Mouse (Mus musculus) stomach, embryonic 14.5 days (tissue): ENCODE data around the gene Acadvl. TPM values are rescaled to one million over a fixed set of nuclear protein-coding genes. Genes with fewer than 3 reads are reported as not detected.
A peak's percentile ranks its signal among the peaks of the same experiment; 100 is the strongest.

Experiments
- ATAC-seq: fragments of 200-750 bp; cut with Nextera tagmentation; 2 replicates; pipeline ENCODE4 v1.8.0; 2017; ENCODE audit warnings: low read depth, moderate TSS enrichment; ENCODE audit not compliant: insufficient number of reproducible peaks, insufficient read depth, low FRiP score
- H3K27ac ChIP-seq: fragments of 300-500 bp; sonication (generic); 2 replicates; pipeline ENCODE4 v1.5.1; 2014; ENCODE audit warnings: mild to moderate bottlenecking, low read length, moderate library complexity, mixed read lengths
- H3K27me3 ChIP-seq: fragments of 300-500 bp; sonication (generic); 2 replicates; pipeline ENCODE4 v1.6.1; 2014; ENCODE audit warnings: low read length, control low read depth, mixed read lengths; ENCODE audit not compliant: control insufficient read depth, insufficient read depth
- H3K36me3 ChIP-seq: fragments of 300-500 bp; sonication (generic); 2 replicates; pipeline ENCODE4 v1.6.1; 2014; ENCODE audit warnings: mild to moderate bottlenecking, control low read depth, low read length, moderate library complexity, mixed read lengths; ENCODE audit not compliant: control insufficient read depth, insufficient read depth
- H3K4me1 ChIP-seq: fragments of 300-500 bp; sonication (generic); 2 replicates; pipeline ENCODE4 v1.6.1; 2014; ENCODE audit warnings: low read length, control low read depth, mixed read lengths; ENCODE audit not compliant: control insufficient read depth, insufficient read depth
- H3K4me2 ChIP-seq: fragments of 300-500 bp; sonication (generic); replicated peaks from 2 replicates; pipeline ENCODE4 v1.6.1; 2014; ENCODE audit warnings: low read depth, low read length, control low read depth
- H3K4me3 ChIP-seq: fragments of 300-500 bp; sonication (generic); 2 replicates; pipeline ENCODE4 v1.5.1; 2014; ENCODE audit warnings: low read depth, low read length, control low read depth
- H3K9ac ChIP-seq: fragments of 300-500 bp; sonication (generic); replicated peaks from 2 replicates; pipeline ENCODE4 v1.6.1; 2014; ENCODE audit warnings: low read depth, mild to moderate bottlenecking, control low read depth, low read length, moderate library complexity, mixed read lengths
- H3K9me3 ChIP-seq: fragments of 300-500 bp; sonication (generic); 2 replicates; pipeline ENCODE4 v1.6.1; 2016; ENCODE audit warnings: low read depth, low read length, control low read depth; ENCODE audit not compliant: control insufficient read depth
- WGBS: fragments of 180-500 bp; shearing (Covaris S2); extraction: QIAGEN DNeasy Blood & Tissue Kit; methylation state at CpG from one replicate; pipeline ENCODE4 v1.1.7; 2014; 5-methylcytosine and 5-hydroxymethylcytosine counted together
- polyA plus RNA-seq: library from polyadenylated mRNA; unstranded; fragments of >200 nt; fragmentation: Nextera tagmentation; extraction: Ambion mirVana; gene quantifications from 2 replicates; pipeline ENCODE4 v1.2.1, GENCODE M21; 2014

The Acadvl gene
- polyA plus RNA-seq, result 61.3 and 62.7 TPM in 2 replicates

DNA sequence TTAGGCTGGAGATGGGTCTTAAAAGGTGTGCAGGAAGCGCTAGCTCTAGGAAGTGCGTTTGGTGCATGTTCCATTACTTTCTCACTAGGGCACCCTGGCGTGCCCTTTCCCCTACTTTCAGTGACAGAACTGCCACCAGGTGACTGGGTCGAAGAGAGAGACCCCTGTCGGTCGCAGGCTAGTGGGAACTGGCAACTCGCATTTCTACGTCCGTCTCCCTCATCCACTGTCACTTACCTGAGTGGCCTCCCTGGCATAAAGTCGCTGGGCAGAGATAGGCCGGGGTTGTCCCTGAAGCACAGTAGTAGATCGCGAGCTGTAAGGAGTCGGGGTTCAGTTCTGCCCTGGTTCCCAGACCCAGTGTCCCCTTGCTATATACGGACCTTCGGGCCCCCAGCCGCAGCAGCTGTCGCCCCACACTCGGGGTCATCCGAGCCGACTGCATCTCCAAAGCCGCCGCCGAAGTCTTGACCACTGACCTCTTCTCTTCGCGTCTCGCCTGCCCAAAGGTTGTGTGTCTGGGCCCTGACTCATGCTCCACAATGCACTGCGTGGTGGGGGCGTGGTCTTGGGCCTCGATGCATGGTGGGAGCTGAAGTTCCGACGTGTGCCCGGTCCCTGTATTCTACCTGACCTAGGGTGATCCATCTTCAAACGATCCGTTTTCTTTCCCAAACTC lies at the start of gene Acadvl:
Acadvl (minus strand) TSS at position 532 of the 679 bp plus-strand sequence.
- whole genome bisulfite sequencing, result under 1% methylated on average over 35 of the region's 35 CpGs
- Histone ChIP-seq H3K9me3 (no peaks in the 10 kb centered on the region), H3K4me1 (peaks cover 28% of the 10 kb centered on the region), H3K36me3 (peaks cover 28% of the 10 kb centered on the region), H3K9ac (peak within 1 kb of the TSS; percentile 60), H3K27me3 (no peaks in the 10 kb centered on the region), H3K27ac (peak within 1 kb of the TSS; percentile 34; the same call in 1 of the 2 replicates), H3K4me3 (peak within 1 kb of the TSS; percentile 47), H3K4me2 (peak within 1 kb of the TSS; percentile 54)
- ATAC-seq, result peak; percentile 82

DNA sequence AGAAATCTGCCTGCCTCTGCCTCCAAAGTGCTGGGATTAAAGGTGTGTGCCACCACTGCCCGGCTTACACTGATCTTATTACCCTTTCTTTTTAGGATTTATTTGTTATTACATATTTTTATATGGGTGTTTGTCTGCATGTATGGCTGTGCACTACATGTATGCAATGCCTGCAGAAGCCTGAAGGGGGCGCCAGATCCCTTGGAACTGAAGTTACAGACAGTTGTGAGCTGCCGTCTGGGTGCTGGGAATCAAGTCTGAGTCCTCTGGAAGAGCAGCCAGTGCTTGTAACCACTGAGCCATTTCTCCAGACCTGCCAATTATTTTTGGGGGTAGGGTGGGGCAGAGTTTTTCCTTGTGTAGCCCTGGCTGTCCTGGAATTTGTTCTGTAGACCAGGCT lies 47.8 kb upstream of the Acadvl start:
- Histone ChIP-seq H3K4me2 (no peak overlapping the region), H3K27ac (no peak overlapping the region), H3K36me3 (no peaks in the 10 kb centered on the region), H3K9me3 (no peaks in the 10 kb centered on the region; the same call in 1 of the 2 replicates), H3K4me3 (no peak overlapping the region), H3K27me3 (no peaks in the 10 kb centered on the region), H3K9ac (no peak overlapping the region), H3K4me1 (no peaks in the 10 kb centered on the region)
- ATAC-seq, result no peak
- 69% methylated on average over 3 of the region's 3 CpGs for WGBS

DNA sequence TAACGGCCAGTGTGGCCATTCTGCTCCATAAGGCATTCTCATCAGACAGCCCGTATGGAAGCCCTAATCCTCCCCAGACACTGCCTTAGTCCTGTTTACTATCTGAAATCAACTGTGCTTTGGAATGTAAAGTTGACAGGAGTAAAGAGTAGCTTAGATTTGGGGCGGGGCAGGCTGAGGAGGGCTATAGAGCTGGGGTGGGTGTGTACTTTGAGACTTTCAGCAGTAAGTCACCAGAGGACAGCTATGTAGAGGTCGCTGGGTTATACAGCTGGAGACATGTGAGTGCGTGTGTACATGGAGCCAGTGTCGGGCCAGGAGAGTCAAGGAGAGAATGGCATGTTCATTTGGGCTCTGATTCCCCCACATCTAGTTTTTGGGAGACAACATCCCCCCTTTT lies 44.7 kb upstream of the Acadvl start:
- ATAC-seq, result no peak
- H3K27ac ChIP-seq, result no peak overlapping the region
- H3K9ac ChIP-seq, result no peak overlapping the region
- no peaks in the 10 kb centered on the region for H3K36me3 ChIP-seq
- H3K9me3 ChIP-seq, result no peaks in the 10 kb centered on the region; the same call in 1 of the 2 replicates
- WGBS, result 27% methylated on average over 6 of the region's 6 CpGs
- peaks cover 6% of the 10 kb centered on the region; the same call in 1 of the 2 replicates for H3K4me1 ChIP-seq
- H3K27me3 ChIP-seq, result 0 out of 2 replicates have a peak, but pooled peaks cover 2% of the 10 kb centered on the region
- H3K4me3 ChIP-seq, result no peak overlapping the region
- no peak overlapping the region for H3K4me2 ChIP-seq

DNA sequence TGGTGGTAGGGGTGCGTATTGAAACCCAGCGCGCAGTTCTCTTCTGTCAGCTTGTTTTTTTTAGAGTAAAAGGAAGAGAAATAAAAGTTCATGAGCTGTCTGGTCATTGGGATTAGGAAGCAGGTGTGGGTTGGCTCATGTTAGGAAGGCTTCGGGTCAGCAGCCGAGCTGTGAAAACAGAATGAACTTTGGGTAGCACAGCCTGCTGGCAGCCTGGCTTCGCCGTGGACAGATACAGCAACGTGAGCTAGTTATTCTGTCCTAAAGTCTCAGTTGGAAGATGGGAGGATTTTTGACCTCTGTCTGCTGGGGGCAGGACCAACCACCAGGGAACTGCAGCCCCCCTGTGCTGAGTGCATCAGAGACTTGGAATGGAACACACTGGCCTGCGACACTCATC lies 42.6 kb upstream of the Acadvl start:
- H3K4me2 ChIP-seq, result no peak overlapping the region
- H3K36me3 ChIP-seq, result no peaks in the 10 kb centered on the region
- no peak overlapping the region for H3K9ac ChIP-seq
- 0 out of 2 replicates have a peak, but pooled peaks cover 2% of the 10 kb centered on the region for H3K27me3 ChIP-seq
- H3K4me1 ChIP-seq, result peaks cover 11% of the 10 kb centered on the region; the same call in 1 of the 2 replicates
- H3K27ac ChIP-seq, result no peak overlapping the region
- ATAC-seq, result no peak
- no peak overlapping the region for H3K4me3 ChIP-seq
- no peaks in the 10 kb centered on the region for H3K9me3 ChIP-seq
- 85% methylated on average over 9 of the region's 9 CpGs for WGBS

DNA sequence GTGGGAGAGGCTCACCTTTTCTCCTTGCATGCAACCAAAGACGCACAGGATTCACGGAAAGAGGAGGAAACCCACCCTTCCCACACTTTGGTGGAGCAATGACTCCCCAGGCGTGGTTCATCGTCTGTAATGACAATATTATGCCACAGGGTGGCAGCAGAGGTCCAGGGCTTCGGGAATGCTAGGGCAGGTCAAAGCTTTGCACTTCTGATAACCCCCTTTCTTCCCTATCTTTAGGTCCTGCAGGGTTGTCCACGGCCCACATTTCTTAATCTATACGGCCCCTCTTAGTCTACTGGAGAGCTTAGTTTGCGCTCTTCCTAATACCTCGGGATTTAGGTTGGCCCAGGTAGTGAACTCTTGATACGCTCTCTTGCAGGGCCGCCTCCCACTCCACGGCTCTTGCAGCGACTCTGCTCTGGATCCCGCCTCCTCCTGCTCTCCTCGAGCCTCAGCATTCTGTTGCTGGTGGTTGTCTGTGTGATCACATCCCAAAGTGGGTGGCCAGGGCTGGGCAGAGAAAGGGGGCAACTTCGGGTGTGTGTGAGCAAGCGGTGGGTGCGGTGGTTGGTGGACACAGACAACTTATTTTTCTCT lies 40.5 kb upstream of the Acadvl start:
- WGBS, result 22% methylated on average over 18 of the region's 18 CpGs
- H3K4me3 ChIP-seq, result no peak overlapping the region

DNA sequence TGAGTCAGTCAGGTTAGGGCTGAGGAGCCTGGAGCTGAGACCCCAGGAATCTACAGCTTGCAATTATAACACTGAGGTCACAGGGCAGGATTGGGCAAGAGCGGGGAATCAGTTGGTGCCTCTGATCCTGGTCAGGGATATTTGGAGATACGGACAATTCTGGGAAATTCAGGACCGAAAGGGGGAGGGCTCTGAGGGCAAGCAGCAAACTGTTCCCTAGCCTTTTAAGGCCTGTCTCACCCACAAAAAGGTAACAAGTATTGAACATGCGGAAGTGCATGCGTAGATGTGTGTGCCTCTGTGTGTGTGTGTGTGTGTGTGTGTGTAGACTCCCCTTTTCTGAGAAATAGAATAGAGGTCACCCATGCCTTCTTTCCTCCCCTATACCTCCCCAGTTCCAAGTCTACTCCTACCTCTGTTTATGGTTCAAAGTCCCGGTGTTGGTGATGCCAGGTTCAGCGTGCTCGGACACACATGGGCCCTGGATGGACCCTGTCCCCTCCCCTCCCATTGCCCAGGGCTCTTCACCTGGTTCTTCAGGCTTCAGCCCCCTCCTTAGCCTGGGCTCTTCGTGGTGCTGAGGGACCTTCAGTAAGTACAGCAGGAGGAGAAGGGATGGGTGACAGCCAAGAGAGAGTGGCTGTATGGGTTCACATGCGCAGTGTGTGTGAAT lies 38.8 kb upstream of the Acadvl start, which contains the start of gene Asgr1:
Asgr1 (plus strand) TSS at position 188 of the 673 bp plus-strand sequence.
- Histone ChIP-seq H3K9ac (no peak within 1 kb of the TSS), H3K27ac (no peak within 1 kb of the TSS), H3K36me3 (no peaks in the 10 kb centered on the region), H3K4me1 (peaks cover 11% of the 10 kb centered on the region; the same call in 1 of the 2 replicates), H3K9me3 (no peaks in the 10 kb centered on the region), H3K27me3 (0 out of 2 replicates have a peak, but pooled peaks cover 2% of the 10 kb centered on the region), H3K4me2 (no peak within 1 kb of the TSS), H3K4me3 (no peak within 1 kb of the TSS)
- WGBS, result 87% methylated on average over 10 of the region's 10 CpGs
- no peak for ATAC-seq

More for the DNA sequence above, 40.5 kb upstream of the Acadvl start:
- Histone ChIP-seq H3K9me3 (no peaks in the 10 kb centered on the region), H3K9ac (no peak overlapping the region), H3K4me2 (peak overlapping the region; percentile 22; the same call in 1 of the 2 replicates), H3K36me3 (no peaks in the 10 kb centered on the region), H3K27ac (no peak overlapping the region), H3K27me3 (0 out of 2 replicates have a peak, but pooled peaks cover 2% of the 10 kb centered on the region), H3K4me1 (peaks cover 11% of the 10 kb centered on the region; the same call in 1 of the 2 replicates)
- peak; percentile 39; the same call in 1 of the 2 replicates for ATAC-seq

DNA sequence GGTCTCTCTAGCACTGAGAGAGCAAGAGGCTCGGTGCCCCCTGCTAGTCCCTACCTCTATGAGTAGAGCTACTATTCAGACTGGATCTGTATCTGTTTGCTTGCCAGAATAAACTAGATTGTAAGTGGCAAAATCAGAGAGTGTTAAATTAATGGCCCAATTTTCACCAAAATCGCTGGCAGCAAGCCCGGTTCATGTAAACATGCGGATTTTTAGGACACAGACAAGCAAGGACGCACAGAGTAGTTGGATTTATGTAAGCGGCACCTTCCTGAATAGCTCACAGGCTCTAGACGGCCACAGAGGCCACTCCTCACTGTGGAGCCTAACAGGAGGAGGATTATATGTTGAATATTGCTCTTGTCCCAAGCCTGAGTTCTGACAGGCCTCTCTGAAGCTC lies 37.9 kb upstream of the Acadvl start:
- Histone ChIP-seq H3K4me1 (peaks cover 11% of the 10 kb centered on the region; the same call in 1 of the 2 replicates), H3K9ac (no peak overlapping the region), H3K36me3 (no peaks in the 10 kb centered on the region), H3K4me2 (no peak overlapping the region), H3K27me3 (0 out of 2 replicates have a peak, but pooled peaks cover 2% of the 10 kb centered on the region), H3K9me3 (no peaks in the 10 kb centered on the region), H3K4me3 (no peak overlapping the region), H3K27ac (no peak overlapping the region)
- whole genome bisulfite sequencing, result 49% methylated on average over 7 of the region's 7 CpGs
- ATAC-seq, result no peak

DNA sequence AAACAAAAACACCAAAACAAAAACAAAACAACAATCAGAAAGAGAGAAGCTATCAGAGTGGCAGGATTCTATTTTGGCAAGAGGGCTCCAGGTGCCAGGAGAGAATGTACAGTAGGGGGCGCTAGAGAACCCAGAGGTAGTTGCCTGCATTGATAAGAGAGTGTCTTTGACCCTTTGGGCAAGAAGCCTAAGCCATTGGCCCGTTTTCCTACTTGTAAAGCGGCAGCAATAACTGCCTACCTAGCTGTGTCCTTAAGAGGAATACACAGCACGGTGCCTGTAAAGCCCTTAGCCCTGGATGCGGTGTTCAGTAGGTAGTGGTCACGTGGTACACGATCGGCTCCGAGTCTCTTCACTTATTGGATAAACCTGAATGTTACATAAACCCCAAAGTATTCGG lies 34.6 kb upstream of the Acadvl start:
- no peak for ATAC-seq
- 58% methylated on average over 10 of the region's 10 CpGs for whole genome bisulfite sequencing
- Histone ChIP-seq H3K4me2 (no peak overlapping the region), H3K9ac (no peak overlapping the region), H3K4me1 (0 out of 2 replicates have a peak, but pooled peaks cover 4% of the 10 kb centered on the region), H3K27me3 (no peaks in the 10 kb centered on the region), H3K4me3 (no peak overlapping the region), H3K9me3 (no peaks in the 10 kb centered on the region), H3K27ac (no peak overlapping the region), H3K36me3 (no peaks in the 10 kb centered on the region)
